Mouse (Mus musculus): ENCODE data around the gene C1s2. TPM values are rescaled to one million over a fixed set of nuclear protein-coding genes. Genes with fewer than 3 reads are reported as not detected.
"Not testable (repeated sequence)": the region's sequence is repeated elsewhere in the genome, so short reads cannot be mapped to it uniquely, and the experiment has no call there.

The C1s2 gene
- polyA plus RNA-seq (2014; fragmentation: Nextera tagmentation; extraction: Ambion mirVana): 0.10 TPM in 1 of 2 replicates, not detected in the other

DNA sequence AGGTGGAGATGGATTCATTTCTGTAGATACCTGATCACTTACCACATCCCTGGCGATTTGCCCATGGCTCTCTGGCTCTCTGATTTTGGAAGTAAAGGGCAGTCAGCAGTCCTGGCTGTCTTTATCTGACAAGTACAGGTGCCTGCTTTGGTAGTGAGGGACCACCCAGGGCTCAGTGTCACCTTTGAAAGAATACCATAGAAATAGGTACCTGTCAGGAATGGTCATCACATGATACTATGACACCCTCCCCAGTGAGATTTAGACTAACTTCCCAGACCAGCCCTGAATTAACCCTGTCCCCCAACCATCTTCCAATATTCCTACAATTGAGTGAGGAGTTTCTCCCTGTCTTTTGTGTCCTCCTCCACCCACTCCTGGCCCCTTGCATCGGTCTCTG lies at the start of gene C1s2:
C1s2 (minus strand) TSS at position 101 of the 400 bp plus-strand sequence.
- ATAC-seq (ENCODE audit: low FRiP score); H3K9me3 ChIP-seq (ENCODE audit: control insufficient read depth, low read length); H3K4me3 ChIP-seq (ENCODE audit: low read depth, low read length); H3K4me1 ChIP-seq (replicated peaks; ENCODE audit: control insufficient read depth, insufficient read depth, low read length); H3K4me2 ChIP-seq (replicated peaks; ENCODE audit: low read depth, low read length); H3K36me3 ChIP-seq (ENCODE audit: control insufficient read depth, insufficient read depth, low read length); H3K9ac ChIP-seq (ENCODE audit: low read depth, low read length); DNase-seq (ENCODE audit: low spot score); H3K27ac ChIP-seq (ENCODE audit: low read depth, low read length); H3K27me3 ChIP-seq (ENCODE audit: control insufficient read depth, insufficient read depth, low read length): not testable (repeated sequence)
- WGBS: 86% methylated on average over 2 of the region's 2 CpGs

GRCm38 (mm10) chr6:124683591-124684417 lies 47.9 kb upstream of the C1s2 start:
- Histone ChIP-seq H3K27me3 (ENCODE audit: control insufficient read depth, insufficient read depth, low read length) (no peaks in the 10 kb centered on the region), H3K4me2 (replicated peaks; ENCODE audit: low read depth, low read length) (no peak overlapping the region), H3K4me1 (replicated peaks; ENCODE audit: control insufficient read depth, insufficient read depth, low read length) (no peaks in the 10 kb centered on the region), H3K4me3 (ENCODE audit: low read depth, low read length) (no peak overlapping the region), H3K9me3 (ENCODE audit: control insufficient read depth, low read length) (no peaks in the 10 kb centered on the region), H3K27ac (ENCODE audit: low read depth, low read length) (no peak overlapping the region), H3K36me3 (ENCODE audit: control insufficient read depth, insufficient read depth, low read length) (no peaks in the 10 kb centered on the region), H3K9ac (ENCODE audit: low read depth, low read length) (no peak overlapping the region)
- no peak for ATAC-seq (ENCODE audit: low FRiP score)
- no peak for DNase-seq (ENCODE audit: low spot score)
- WGBS: 90% methylated on average over 14 of the region's 14 CpGs

GRCm38 (mm10) chr6:124682291-124682690 lies 46.4 kb upstream of the C1s2 start:
- not testable (repeated sequence) for H3K9me3 ChIP-seq (ENCODE audit: control insufficient read depth, low read length); H3K4me2 ChIP-seq (replicated peaks; ENCODE audit: low read depth, low read length); H3K27ac ChIP-seq (ENCODE audit: low read depth, low read length); H3K4me1 ChIP-seq (replicated peaks; ENCODE audit: control insufficient read depth, insufficient read depth, low read length); H3K9ac ChIP-seq (ENCODE audit: low read depth, low read length); ATAC-seq (ENCODE audit: low FRiP score); H3K36me3 ChIP-seq (ENCODE audit: control insufficient read depth, insufficient read depth, low read length); H3K4me3 ChIP-seq (ENCODE audit: low read depth, low read length); DNase-seq (ENCODE audit: low spot score); H3K27me3 ChIP-seq (ENCODE audit: control insufficient read depth, insufficient read depth, low read length)
- 66% methylated on average over 6 of the region's 6 CpGs for WGBS

- Histone ChIP-seq H3K27me3 (ENCODE audit: control insufficient read depth, insufficient read depth, low read length) (no peaks in the 10 kb centered on the region), H3K4me3 (ENCODE audit: low read depth, low read length) (no peak overlapping the region), H3K4me2 (replicated peaks; ENCODE audit: low read depth, low read length) (no peak overlapping the region), H3K27ac (ENCODE audit: low read depth, low read length) (no peak overlapping the region), H3K36me3 (ENCODE audit: control insufficient read depth, insufficient read depth, low read length) (no peaks in the 10 kb centered on the region), H3K9me3 (ENCODE audit: control insufficient read depth, low read length) (no peaks in the 10 kb centered on the region), H3K9ac (ENCODE audit: low read depth, low read length) (no peak overlapping the region), H3K4me1 (replicated peaks; ENCODE audit: control insufficient read depth, insufficient read depth, low read length) (no peaks in the 10 kb centered on the region)
- DNase-seq (ENCODE audit: low spot score): no peak
- 92% methylated on average over 3 of the region's 3 CpGs for WGBS
- ATAC-seq (ENCODE audit: low FRiP score): no peak
Measured at GRCm38 (mm10) chr6:124679486-124679885, 43.6 kb upstream of the C1s2 start.

DNA sequence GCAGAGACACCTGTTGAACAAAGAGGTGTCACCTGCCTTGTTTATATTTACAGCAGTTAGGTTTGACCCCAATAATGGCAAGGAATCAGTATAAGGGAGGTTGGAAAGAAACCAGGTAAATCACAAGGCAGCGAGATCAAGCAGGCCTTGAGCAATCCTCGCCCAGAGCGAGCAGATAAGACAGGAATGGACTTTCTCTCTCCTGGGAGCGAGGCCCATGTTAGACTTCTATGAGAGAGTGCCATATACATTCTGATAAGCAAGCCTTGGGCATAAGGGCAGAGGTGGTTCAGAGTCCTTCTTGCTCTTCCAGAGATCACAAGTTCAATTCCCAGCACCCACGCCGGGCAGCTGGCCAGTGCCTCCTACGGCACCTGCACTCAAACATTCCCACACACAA lies 42.9 kb upstream of the C1s2 start:
- WGBS: 95% methylated on average over 7 of the region's 7 CpGs

GRCm38 (mm10) chr6:124676171-124676570 lies 40.3 kb upstream of the C1s2 start:
- Histone ChIP-seq H3K9ac (ENCODE audit: low read depth, low read length) (no peak overlapping the region), H3K27ac (ENCODE audit: low read depth, low read length) (no peak overlapping the region), H3K9me3 (ENCODE audit: control insufficient read depth, low read length) (no peaks in the 10 kb centered on the region), H3K4me2 (replicated peaks; ENCODE audit: low read depth, low read length) (no peak overlapping the region), H3K27me3 (ENCODE audit: control insufficient read depth, insufficient read depth, low read length) (no peaks in the 10 kb centered on the region), H3K4me1 (replicated peaks; ENCODE audit: control insufficient read depth, insufficient read depth, low read length) (no peaks in the 10 kb centered on the region), H3K4me3 (ENCODE audit: low read depth, low read length) (no peak overlapping the region), H3K36me3 (ENCODE audit: control insufficient read depth, insufficient read depth, low read length) (no peaks in the 10 kb centered on the region)
- ATAC-seq (ENCODE audit: low FRiP score): no peak
- DNase-seq (ENCODE audit: low spot score): no peak
- WGBS: 90% methylated on average over 6 of the region's 6 CpGs

More for the DNA sequence above, 42.9 kb upstream of the C1s2 start:
- H3K4me2 ChIP-seq (replicated peaks; ENCODE audit: low read depth, low read length): no peak overlapping the region
- H3K4me1 ChIP-seq (replicated peaks; ENCODE audit: control insufficient read depth, insufficient read depth, low read length): no peaks in the 10 kb centered on the region
- no peaks in the 10 kb centered on the region for H3K27me3 ChIP-seq (ENCODE audit: control insufficient read depth, insufficient read depth, low read length)
- no peak overlapping the region for H3K9ac ChIP-seq (ENCODE audit: low read depth, low read length)
- no peaks in the 10 kb centered on the region for H3K9me3 ChIP-seq (ENCODE audit: control insufficient read depth, low read length)
- no peaks in the 10 kb centered on the region for H3K36me3 ChIP-seq (ENCODE audit: control insufficient read depth, insufficient read depth, low read length)
- no peak for DNase-seq (ENCODE audit: low spot score)
- ATAC-seq (ENCODE audit: low FRiP score): no peak
- no peak overlapping the region for H3K4me3 ChIP-seq (ENCODE audit: low read depth, low read length)
- no peak overlapping the region for H3K27ac ChIP-seq (ENCODE audit: low read depth, low read length)

- H3K36me3 ChIP-seq (ENCODE audit: control insufficient read depth, insufficient read depth, low read length): no peaks in the 10 kb centered on the region
- H3K9ac ChIP-seq (ENCODE audit: low read depth, low read length): no peak overlapping the region
- H3K4me1 ChIP-seq (replicated peaks; ENCODE audit: control insufficient read depth, insufficient read depth, low read length): no peaks in the 10 kb centered on the region
- H3K27me3 ChIP-seq (ENCODE audit: control insufficient read depth, insufficient read depth, low read length): no peaks in the 10 kb centered on the region
- no peak overlapping the region for H3K27ac ChIP-seq (ENCODE audit: low read depth, low read length)
- no peak overlapping the region for H3K4me2 ChIP-seq (replicated peaks; ENCODE audit: low read depth, low read length)
- ATAC-seq (ENCODE audit: low FRiP score) (no peak), DNase-seq (ENCODE audit: low spot score) (no peak)
- H3K9me3 ChIP-seq (ENCODE audit: control insufficient read depth, low read length): no peaks in the 10 kb centered on the region
- H3K4me3 ChIP-seq (ENCODE audit: low read depth, low read length): no peak overlapping the region
- WGBS: 96% methylated on average over 7 of the region's 7 CpGs
Measured at GRCm38 (mm10) chr6:124674591-124674990, 38.7 kb upstream of the C1s2 start.

- Histone ChIP-seq H3K4me1 (replicated peaks; ENCODE audit: control insufficient read depth, insufficient read depth, low read length) (no peaks in the 10 kb centered on the region), H3K4me3 (ENCODE audit: low read depth, low read length) (no peak overlapping the region), H3K27ac (ENCODE audit: low read depth, low read length) (no peak overlapping the region), H3K9ac (ENCODE audit: low read depth, low read length) (no peak overlapping the region), H3K4me2 (replicated peaks; ENCODE audit: low read depth, low read length) (no peak overlapping the region), H3K9me3 (ENCODE audit: control insufficient read depth, low read length) (no peaks in the 10 kb centered on the region), H3K27me3 (ENCODE audit: control insufficient read depth, insufficient read depth, low read length) (no peaks in the 10 kb centered on the region), H3K36me3 (ENCODE audit: control insufficient read depth, insufficient read depth, low read length) (no peaks in the 10 kb centered on the region)
- DNase-seq (ENCODE audit: low spot score) (no peak), ATAC-seq (ENCODE audit: low FRiP score) (no peak)
- 89% methylated on average over 9 of the region's 9 CpGs for WGBS
Measured at GRCm38 (mm10) chr6:124673619-124674018, 37.7 kb upstream of the C1s2 start.

DNA sequence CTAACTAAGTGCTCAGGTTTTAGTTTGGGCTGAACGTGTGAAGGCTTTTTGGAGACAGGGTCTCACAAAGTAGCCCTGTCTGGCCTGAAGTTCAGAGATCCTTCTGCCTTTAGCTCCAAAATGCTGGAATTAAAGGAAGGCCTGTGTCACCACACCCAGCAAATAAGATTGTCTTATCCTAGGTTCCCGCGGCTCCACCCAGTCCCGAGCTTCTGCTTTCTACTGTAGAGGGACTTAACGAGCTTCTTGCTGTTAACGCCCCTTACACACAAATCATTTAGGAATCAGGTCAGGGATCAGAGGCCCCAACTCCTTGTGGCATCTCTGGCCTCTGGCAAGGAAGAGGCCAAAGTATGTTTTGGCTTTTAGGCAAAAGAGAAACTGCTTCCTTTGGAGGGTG lies 36.2 kb upstream of the C1s2 start:
- no peaks in the 10 kb centered on the region for H3K36me3 ChIP-seq (ENCODE audit: control insufficient read depth, insufficient read depth, low read length)
- no peak overlapping the region for H3K4me2 ChIP-seq (replicated peaks; ENCODE audit: low read depth, low read length)
- H3K9me3 ChIP-seq (ENCODE audit: control insufficient read depth, low read length): no peaks in the 10 kb centered on the region
- whole genome bisulfite sequencing: 79% methylated on average over 6 of the region's 6 CpGs
- no peak overlapping the region for H3K27ac ChIP-seq (ENCODE audit: low read depth, low read length)
- DNase-seq (ENCODE audit: low spot score) (no peak), ATAC-seq (ENCODE audit: low FRiP score) (no peak)
- H3K4me1 ChIP-seq (replicated peaks; ENCODE audit: control insufficient read depth, insufficient read depth, low read length): no peaks in the 10 kb centered on the region
- H3K4me3 ChIP-seq (ENCODE audit: low read depth, low read length): no peak overlapping the region
- H3K27me3 ChIP-seq (ENCODE audit: control insufficient read depth, insufficient read depth, low read length): no peaks in the 10 kb centered on the region
- no peak overlapping the region for H3K9ac ChIP-seq (ENCODE audit: low read depth, low read length)

Measured in hindbrain, embryonic 11.5 days (tissue).